Mouse (Mus musculus): ENCODE data around the gene Tmem184b. TPM values are rescaled to one million over a fixed set of nuclear protein-coding genes. Genes with fewer than 3 reads are reported as not detected.

The Tmem184b gene
- polyA plus RNA-seq, 1 experiment: 71.0 TPM

- Histone ChIP-seq H3K27ac (replicated peaks; ENCODE audit: low read depth, low read length) (no peak overlapping the region), H3K4me1 (ENCODE audit: control insufficient read depth, insufficient read depth, insufficient read length, low read length) (peaks cover 21% of the 10 kb centered on the region), H3K4me3 (ENCODE audit: insufficient read depth, low read depth, low read length) (no peak overlapping the region)
Observed at GRCm38 (mm10) chr15:79354619-79355018, 48.8 kb downstream of the Tmem184b start.

GRCm38 (mm10) chr15:79353690-79354305, 49.6 kb downstream of the Tmem184b start:
- H3K27ac ChIP-seq (replicated peaks; ENCODE audit: low read depth, low read length): no peak overlapping the region
- peaks cover 21% of the 10 kb centered on the region for H3K4me1 ChIP-seq (ENCODE audit: control insufficient read depth, insufficient read depth, insufficient read length, low read length)
- H3K4me3 ChIP-seq (ENCODE audit: insufficient read depth, low read depth, low read length): no peak overlapping the region

- no peak overlapping the region for H3K27ac ChIP-seq (replicated peaks; ENCODE audit: low read depth, low read length)
- H3K4me3 ChIP-seq (ENCODE audit: insufficient read depth, low read depth, low read length): no peak overlapping the region
- H3K4me1 ChIP-seq (ENCODE audit: control insufficient read depth, insufficient read depth, insufficient read length, low read length): peaks cover 27% of the 10 kb centered on the region
Observed at GRCm38 (mm10) chr15:79352479-79352878, 50.9 kb downstream of the Tmem184b start.

GRCm38 (mm10) chr15:79351331-79351767, 52.0 kb downstream of the Tmem184b start:
- peaks cover 16% of the 10 kb centered on the region for H3K4me1 ChIP-seq (ENCODE audit: control insufficient read depth, insufficient read depth, insufficient read length, low read length)
- peak overlapping the region; percentile 53 for H3K27ac ChIP-seq (replicated peaks; ENCODE audit: low read depth, low read length)
- no peak overlapping the region for H3K4me3 ChIP-seq (ENCODE audit: insufficient read depth, low read depth, low read length)

GRCm38 (mm10) chr15:79350866-79351265, 52.5 kb downstream of the Tmem184b start:
- peak overlapping the region; percentile 53 for H3K27ac ChIP-seq (replicated peaks; ENCODE audit: low read depth, low read length)

GRCm38 (mm10) chr15:79348651-79349050, 54.7 kb downstream of the Tmem184b start:
- 0 out of 2 replicates have a peak overlapping the region, but pooled peaks have one; percentile 14 for H3K27ac ChIP-seq (replicated peaks; ENCODE audit: low read depth, low read length)
- peaks cover 12% of the 10 kb centered on the region for H3K4me1 ChIP-seq (ENCODE audit: control insufficient read depth, insufficient read depth, insufficient read length, low read length)
- peak overlapping the region; percentile 85 for H3K4me3 ChIP-seq (ENCODE audit: insufficient read depth, low read depth, low read length)

More at GRCm38 (mm10) chr15:79350866-79351265, 52.5 kb downstream of the Tmem184b start:
- Histone ChIP-seq H3K4me1 (ENCODE audit: control insufficient read depth, insufficient read depth, insufficient read length, low read length) (peaks cover 15% of the 10 kb centered on the region), H3K4me3 (ENCODE audit: insufficient read depth, low read depth, low read length) (no peak overlapping the region)

- peak overlapping the region; percentile 77 for H3K27ac ChIP-seq (replicated peaks; ENCODE audit: low read depth, low read length)
- H3K4me1 ChIP-seq (ENCODE audit: control insufficient read depth, insufficient read depth, insufficient read length, low read length): peaks cover 10% of the 10 kb centered on the region
- H3K4me3 ChIP-seq (ENCODE audit: insufficient read depth, low read depth, low read length): peak overlapping the region; percentile 85
Observed at GRCm38 (mm10) chr15:79347845-79348506, 55.4 kb downstream of the Tmem184b start.

GRCm38 (mm10) chr15:79347165-79347844, 56.1 kb downstream of the Tmem184b start:
- Histone ChIP-seq H3K27ac (replicated peaks; ENCODE audit: low read depth, low read length) (peak overlapping the region; percentile 77), H3K4me1 (ENCODE audit: control insufficient read depth, insufficient read depth, insufficient read length, low read length) (peaks cover 13% of the 10 kb centered on the region), H3K4me3 (ENCODE audit: insufficient read depth, low read depth, low read length) (peak overlapping the region; percentile 85)

GRCm38 (mm10) chr15:79346051-79346793, 57.1 kb downstream of the Tmem184b start, which contains the start of gene Maff:
Gene Maff, plus strand, starts transcription at chr15:79346621.
- peak within 1 kb of the TSS; percentile 77 for H3K27ac ChIP-seq (replicated peaks; ENCODE audit: low read depth, low read length)
- H3K4me3 ChIP-seq (ENCODE audit: insufficient read depth, low read depth, low read length): peak within 1 kb of the TSS; percentile 85
- H3K4me1 ChIP-seq (ENCODE audit: control insufficient read depth, insufficient read depth, insufficient read length, low read length): peaks cover 11% of the 10 kb centered on the region

- H3K4me3 ChIP-seq (ENCODE audit: insufficient read depth, low read depth, low read length): no peak overlapping the region
- no peak overlapping the region for H3K27ac ChIP-seq (replicated peaks; ENCODE audit: low read depth, low read length)
- H3K4me1 ChIP-seq (ENCODE audit: control insufficient read depth, insufficient read depth, insufficient read length, low read length): peaks cover 9% of the 10 kb centered on the region; the same call in 1 of the 2 replicates
Observed at GRCm38 (mm10) chr15:79344627-79345026, 58.7 kb downstream of the Tmem184b start.

GRCm38 (mm10) chr15:79342641-79343337, 60.6 kb downstream of the Tmem184b start:
- 0 out of 2 replicates have a peak, but pooled peaks cover 3% of the 10 kb centered on the region for H3K4me1 ChIP-seq (ENCODE audit: control insufficient read depth, insufficient read depth, insufficient read length, low read length)
- H3K4me3 ChIP-seq (ENCODE audit: insufficient read depth, low read depth, low read length): no peak overlapping the region
- no peak overlapping the region for H3K27ac ChIP-seq (replicated peaks; ENCODE audit: low read depth, low read length)

GRCm38 (mm10) chr15:79338978-79339377, 64.4 kb downstream of the Tmem184b start:
- Histone ChIP-seq H3K27ac (replicated peaks; ENCODE audit: low read depth, low read length) (no peak overlapping the region), H3K4me3 (ENCODE audit: insufficient read depth, low read depth, low read length) (no peak overlapping the region), H3K4me1 (ENCODE audit: control insufficient read depth, insufficient read depth, insufficient read length, low read length) (0 out of 2 replicates have a peak, but pooled peaks cover 3% of the 10 kb centered on the region)

GRCm38 (mm10) chr15:79335061-79335655, 68.2 kb downstream of the Tmem184b start:
- H3K27ac ChIP-seq (replicated peaks; ENCODE audit: low read depth, low read length): no peak overlapping the region
- H3K4me1 ChIP-seq (ENCODE audit: control insufficient read depth, insufficient read depth, insufficient read length, low read length): peaks cover 3% of the 10 kb centered on the region; the same call in 1 of the 2 replicates
- no peak overlapping the region for H3K4me3 ChIP-seq (ENCODE audit: insufficient read depth, low read depth, low read length)

- Histone ChIP-seq H3K27ac (replicated peaks; ENCODE audit: low read depth, low read length) (no peak overlapping the region), H3K4me3 (ENCODE audit: insufficient read depth, low read depth, low read length) (no peak overlapping the region), H3K4me1 (ENCODE audit: control insufficient read depth, insufficient read depth, insufficient read length, low read length) (peaks cover 3% of the 10 kb centered on the region; the same call in 1 of the 2 replicates)
Observed at GRCm38 (mm10) chr15:79333409-79333808, 70.0 kb downstream of the Tmem184b start.
